Mouse (Mus musculus): Measurements from ENCODE around the gene Olfr974.

GRCm38 (mm10) chr9:39937201-39937600 is at the start of gene Olfr974:
- TF ChIP-seq CTCF (IDR thresholded peaks at IDR 0.05; ENCODE audit: low read depth, low read length) (no peak), POLR2A (IDR thresholded peaks at IDR 0.05; ENCODE audit: extremely low read depth, insufficient read depth, low read length) (no peak)
